Comparison of ENCODE assay signal across 18 mouse cellular contexts in the genomic region with DNA sequence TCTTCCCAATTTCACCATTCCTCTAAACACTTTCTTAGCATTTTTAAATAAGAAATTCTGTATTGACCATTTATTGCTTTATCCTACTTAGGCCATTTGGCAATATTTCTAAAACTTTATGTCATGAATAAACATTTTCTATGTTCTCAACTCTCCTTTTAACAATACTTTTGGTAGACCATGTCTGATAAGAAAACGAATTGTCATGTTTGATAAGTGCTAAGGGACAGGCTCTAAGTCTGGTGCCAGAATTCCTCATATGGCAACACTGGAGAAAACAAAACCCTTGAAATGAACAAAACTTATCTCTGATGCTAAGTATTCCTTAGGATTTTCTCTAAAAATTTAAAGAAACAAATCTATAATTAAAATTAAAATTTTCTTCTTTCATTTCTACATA. TPM values are rescaled to one million over a fixed set of nuclear protein-coding genes. Genes with fewer than 3 reads are reported as not detected.
"Had no signal": no experiment of that assay in that cellular context is flagged by ENCODE, and none has a peak within 500 bp of the region (broad histone marks: within the 10 kb centered on the region; RNA-seq: fewer than 3 reads in every experiment).

No protein-coding gene starts in this region.

- H3K9ac ChIP-seq: neural tube, embryonic 13.5 days; neural tube, embryonic 15.5 days; stomach, embryonic 15.5 days had no signal

- DNase-seq: retina, postnatal 1 day; right cerebral cortex, adult 18-20 months; right cerebral cortex, postnatal 14 days; right cerebral cortex, postnatal 25 days; right cerebral cortex, postnatal 4 days; spleen, adult 18-20 months; thymus, adult 18-20 months; thymus, adult 2 months; thymus, postnatal 14 days; thymus, postnatal 25 days; thymus, postnatal 36 days; thymus, postnatal 4 days had no signal

- H3K4me1 ChIP-seq: neural tube, embryonic 13.5 days; neural tube, embryonic 15.5 days; stomach, embryonic 15.5 days had no signal

- H3K9me3 ChIP-seq: neural tube, embryonic 13.5 days; neural tube, embryonic 15.5 days; stomach, embryonic 15.5 days had no signal

- H3K27ac ChIP-seq: neural tube, embryonic 13.5 days; neural tube, embryonic 15.5 days; stomach, embryonic 15.5 days; stomach, postnatal 0 days had no signal

- H3K27me3 ChIP-seq: neural tube, embryonic 13.5 days; neural tube, embryonic 15.5 days; stomach, embryonic 15.5 days had no signal

- H3K36me3 ChIP-seq: neural tube, embryonic 13.5 days; neural tube, embryonic 15.5 days; stomach, embryonic 15.5 days had no signal

- H3K4me3 ChIP-seq: neural tube, embryonic 13.5 days; neural tube, embryonic 15.5 days; stomach, embryonic 15.5 days had no signal

RNA-seq across cellular contexts. Expression of gene Spef2, which starts 58.2 kb away (rescaled TPM):
- polyA plus RNA-seq: small intestine, adult 2 months; stomach, embryonic 14.5 days had no signal
